Mouse (Mus musculus) ovary, postnatal 36 days (tissue): ENCODE data around the gene Pin1.

Experiments used
- DNase-seq: peaks from one replicate; pipeline ENCODE4 v3.0.0; 2022; ENCODE audit warnings: low spot score, mixed read lengths

The Pin1 gene

GRCm38 (mm10) chr9:20705420-20705819, 53.5 kb downstream of the Pin1 start:
- DNase-seq = no peak

DNA sequence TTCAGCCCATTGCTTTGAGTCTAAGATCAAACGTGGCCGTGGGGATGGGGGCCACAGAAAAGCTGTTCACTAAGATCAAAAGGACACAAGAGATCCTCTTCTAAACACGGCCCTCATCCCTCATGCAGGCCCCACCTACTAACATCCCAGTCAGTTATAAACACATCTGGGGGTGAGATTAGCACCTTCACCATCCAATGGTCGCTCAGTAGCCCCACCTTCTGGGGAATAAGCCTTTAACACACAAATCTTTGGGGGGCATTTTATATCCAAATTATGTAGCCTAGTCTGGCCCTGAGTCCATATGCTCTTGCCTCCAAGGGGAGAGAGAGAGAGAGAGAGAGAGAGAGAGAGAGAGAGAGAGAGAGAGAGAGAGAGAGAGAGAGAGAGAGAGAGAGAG, 54.1 kb downstream of the Pin1 start:
- DNase-seq = no peak

GRCm38 (mm10) chr9:20710471-20710870, 58.6 kb downstream of the Pin1 start:
- DNase-seq = no peak

DNA sequence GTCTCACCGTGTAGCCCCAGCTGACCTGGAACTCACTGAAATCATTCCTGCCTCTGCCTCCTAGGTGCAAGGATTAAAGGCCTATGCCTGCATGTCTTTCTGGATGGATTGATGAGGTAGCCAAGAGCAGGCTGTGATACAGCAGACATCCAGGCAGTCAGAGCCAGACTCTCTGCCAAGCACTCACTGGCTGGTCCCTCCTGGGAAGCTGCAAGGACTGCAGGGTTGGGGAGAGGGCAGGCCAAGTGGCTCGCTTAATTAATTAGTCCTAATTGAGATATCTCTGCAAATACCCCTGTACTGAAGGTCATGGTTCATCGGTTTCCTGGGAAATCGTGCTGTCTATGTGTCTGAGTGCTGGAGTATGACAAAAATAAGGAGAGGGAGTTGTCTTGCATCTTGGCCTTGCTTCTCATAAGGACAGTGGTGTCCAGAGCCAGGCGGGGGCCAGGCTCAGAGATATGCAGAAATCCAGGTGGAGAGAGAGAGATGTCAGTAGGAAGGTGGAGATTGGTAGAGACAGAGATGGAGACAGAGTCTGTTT, 61.1 kb downstream of the Pin1 start:
- no peak for DNase-seq

GRCm38 (mm10) chr9:20713478-20713987, 61.6 kb downstream of the Pin1 start:
- no peak for DNase-seq

- no peak for DNase-seq
Measured at GRCm38 (mm10) chr9:20715332-20715731, 63.4 kb downstream of the Pin1 start.
